Mouse (Mus musculus): ENCODE measurements around the gene Lama1.

Gene Lama1

GRCm38 (mm10) chr17:67696694-67697386, at the start of gene Lama1:
Gene Lama1, plus strand, starts transcription at chr17:67697259.
- DNase-seq (ENCODE audit: extremely low read depth, low read depth), result no peak

- no peak for DNase-seq (ENCODE audit: extremely low read depth, low read depth)
Measured at GRCm38 (mm10) chr17:67651506-67651905, 45.6 kb upstream of the Lama1 start.

GRCm38 (mm10) chr17:67664299-67664698, 32.8 kb upstream of the Lama1 start:
- DNase-seq (ENCODE audit: extremely low read depth, low read depth), result no peak

- DNase-seq (ENCODE audit: extremely low read depth, low read depth), result no peak
Measured at GRCm38 (mm10) chr17:67666981-67667380, 30.1 kb upstream of the Lama1 start.

- no peak for DNase-seq (ENCODE audit: extremely low read depth, low read depth)
Measured at GRCm38 (mm10) chr17:67667981-67668380, 29.1 kb upstream of the Lama1 start.

- DNase-seq (ENCODE audit: extremely low read depth, low read depth), result no peak
Measured at GRCm38 (mm10) chr17:67678576-67678975, 18.5 kb upstream of the Lama1 start.

GRCm38 (mm10) chr17:67681084-67681483, 16.0 kb upstream of the Lama1 start:
- no peak for DNase-seq (ENCODE audit: extremely low read depth, low read depth)

GRCm38 (mm10) chr17:67685022-67685743, 11.9 kb upstream of the Lama1 start:
- no peak for DNase-seq (ENCODE audit: extremely low read depth, low read depth)

GRCm38 (mm10) chr17:67687505-67687904, 9.6 kb upstream of the Lama1 start:
- no peak for DNase-seq (ENCODE audit: extremely low read depth, low read depth)

GRCm38 (mm10) chr17:67690689-67691088, 6.4 kb upstream of the Lama1 start:
- no peak for DNase-seq (ENCODE audit: extremely low read depth, low read depth)

GRCm38 (mm10) chr17:67692651-67693050, 4.4 kb upstream of the Lama1 start:
- DNase-seq (ENCODE audit: extremely low read depth, low read depth), result no peak

GRCm38 (mm10) chr17:67693861-67694260, 3.2 kb upstream of the Lama1 start:
- DNase-seq (ENCODE audit: extremely low read depth, low read depth), result no peak

- DNase-seq (ENCODE audit: extremely low read depth, low read depth), result no peak
Measured at GRCm38 (mm10) chr17:67697461-67697891, 417 bp downstream of the Lama1 start.

GRCm38 (mm10) chr17:67698301-67698700, 1.2 kb downstream of the Lama1 start:
- no peak for DNase-seq (ENCODE audit: extremely low read depth, low read depth)

GRCm38 (mm10) chr17:67701761-67702160, 4.7 kb downstream of the Lama1 start:
- DNase-seq (ENCODE audit: extremely low read depth, low read depth), result no peak

GRCm38 (mm10) chr17:67702941-67703340, 5.9 kb downstream of the Lama1 start:
- DNase-seq (ENCODE audit: extremely low read depth, low read depth), result no peak

- no peak for DNase-seq (ENCODE audit: extremely low read depth, low read depth)
Measured at GRCm38 (mm10) chr17:67705035-67705769, 8.1 kb downstream of the Lama1 start.

GRCm38 (mm10) chr17:67706372-67706771, 9.3 kb downstream of the Lama1 start:
- DNase-seq (ENCODE audit: extremely low read depth, low read depth), result no peak

- DNase-seq (ENCODE audit: extremely low read depth, low read depth), result no peak
Measured at GRCm38 (mm10) chr17:67707793-67708364, 10.8 kb downstream of the Lama1 start.

GRCm38 (mm10) chr17:67710377-67710781, 13.3 kb downstream of the Lama1 start:
- DNase-seq (ENCODE audit: extremely low read depth, low read depth), result no peak

- DNase-seq (ENCODE audit: extremely low read depth, low read depth), result no peak
Measured at GRCm38 (mm10) chr17:67711361-67711760, 14.3 kb downstream of the Lama1 start.

GRCm38 (mm10) chr17:67712929-67713328, 15.9 kb downstream of the Lama1 start:
- no peak for DNase-seq (ENCODE audit: extremely low read depth, low read depth)
